In genomic region chr14:106977958-106978357, GRCm38 (mm10) we compare ENCODE assay signal across 30 mouse cellular contexts.
"Had no signal": no experiment of that assay in that cellular context is flagged by ENCODE, and none has a peak within 500 bp of the region (broad histone marks: within the 10 kb centered on the region; RNA-seq: fewer than 3 reads in every experiment).

No protein-coding gene starts in this region.

- DNase-seq: left cerebral cortex, postnatal 4 days; liver; liver, embryonic 13.5 days; liver, postnatal 0 days; lung, adult 18-20 months; lung, adult 2 months; lung, postnatal 10 days; lung, postnatal 14 days; midbrain, embryonic 14.5 days had no signal

- H3K9ac ChIP-seq: limb, embryonic 12.5 days; limb, embryonic 13.5 days; limb, embryonic 15.5 days; liver, embryonic 12.5 days; liver, embryonic 13.5 days; liver, embryonic 14.5 days; liver, embryonic 15.5 days; liver, postnatal 0 days; midbrain, embryonic 12.5 days; midbrain, embryonic 13.5 days; midbrain, embryonic 15.5 days; neural tube, embryonic 12.5 days; neural tube, embryonic 13.5 days had no signal

- H3K4me2 ChIP-seq: limb, embryonic 12.5 days; limb, embryonic 13.5 days; limb, embryonic 15.5 days; liver, embryonic 11.5 days; liver, embryonic 12.5 days; liver, embryonic 13.5 days; liver, embryonic 15.5 days; midbrain, embryonic 11.5 days; midbrain, embryonic 12.5 days; midbrain, embryonic 13.5 days; midbrain, embryonic 15.5 days; neural tube, embryonic 12.5 days; neural tube, embryonic 13.5 days had no signal

- ATAC-seq: liver, embryonic 12.5 days; liver, postnatal 0 days; lung, postnatal 0 days; midbrain, embryonic 13.5 days; midbrain, embryonic 15.5 days; midbrain, embryonic 16.5 days had no signal

- H3K4me3 ChIP-seq: left cerebral cortex, adult 2 months; limb, embryonic 10.5 days; limb, embryonic 12.5 days; limb, embryonic 13.5 days; limb, embryonic 15.5 days; liver, embryonic 12.5 days; liver, embryonic 13.5 days; liver, embryonic 15.5 days; megakaryocyte, embryonic 14.5 days; midbrain, embryonic 10.5 days; midbrain, embryonic 12.5 days; midbrain, embryonic 13.5 days; midbrain, embryonic 15.5 days; myocyte; neural tube, embryonic 12.5 days; neural tube, embryonic 13.5 days had no signal

- H3K4me1 ChIP-seq: limb, embryonic 12.5 days; limb, embryonic 13.5 days; limb, embryonic 15.5 days; liver, embryonic 12.5 days; liver, embryonic 13.5 days; liver, embryonic 15.5 days; megakaryocyte, embryonic 14.5 days; midbrain, embryonic 13.5 days; midbrain, embryonic 15.5 days; neural tube, embryonic 12.5 days; neural tube, embryonic 13.5 days had no signal

- H3K9me3 ChIP-seq: limb, embryonic 10.5 days; limb, embryonic 12.5 days; limb, embryonic 13.5 days; limb, embryonic 15.5 days; liver, embryonic 12.5 days; liver, embryonic 13.5 days; liver, embryonic 15.5 days; megakaryocyte, embryonic 14.5 days; midbrain, embryonic 10.5 days; midbrain, embryonic 12.5 days; midbrain, embryonic 13.5 days; midbrain, embryonic 15.5 days; neural tube, embryonic 12.5 days; neural tube, embryonic 13.5 days had no signal

- H3K36me3 ChIP-seq: limb, embryonic 10.5 days; limb, embryonic 12.5 days; limb, embryonic 13.5 days; limb, embryonic 15.5 days; liver, embryonic 12.5 days; liver, embryonic 13.5 days; liver, embryonic 15.5 days; midbrain, embryonic 10.5 days; midbrain, embryonic 12.5 days; midbrain, embryonic 13.5 days; midbrain, embryonic 15.5 days; neural tube, embryonic 12.5 days; neural tube, embryonic 13.5 days had no signal

- H3K27me3 ChIP-seq: limb, embryonic 12.5 days; limb, embryonic 13.5 days; limb, embryonic 15.5 days; liver, embryonic 12.5 days; liver, embryonic 13.5 days; liver, embryonic 15.5 days; megakaryocyte, embryonic 14.5 days; midbrain, embryonic 12.5 days; midbrain, embryonic 13.5 days; midbrain, embryonic 15.5 days; neural tube, embryonic 12.5 days; neural tube, embryonic 13.5 days had no signal

- H3K27ac ChIP-seq: left cerebral cortex, adult 2 months; limb, embryonic 10.5 days; limb, embryonic 12.5 days; limb, embryonic 13.5 days; limb, embryonic 15.5 days; liver, embryonic 12.5 days; liver, embryonic 13.5 days; liver, embryonic 14.5 days; liver, embryonic 15.5 days; macrophage; midbrain, embryonic 10.5 days; midbrain, embryonic 12.5 days; midbrain, embryonic 13.5 days; midbrain, embryonic 15.5 days; neural tube, embryonic 12.5 days; neural tube, embryonic 13.5 days had no signal
